Mouse (Mus musculus) adrenal gland (tissue): ENCODE results near the gene Hectd1.

Experiments
- intact Hi-C: fragments of 180-260 bp; cut with DNase I; formaldehyde crosslinking; loops from one replicate; pipeline ENCODE4 v1.15.1; 2025

Hectd1 gene

GRCm38 (mm10) chr12:51706673-51707235 lies 122.6 kb downstream of the Hectd1 start:
- intact Hi-C loops = no loop called here

- intact Hi-C loops = no loop called here
Measured at GRCm38 (mm10) chr12:51705778-51706177, 123.6 kb downstream of the Hectd1 start.

GRCm38 (mm10) chr12:51704572-51704971 lies 124.8 kb downstream of the Hectd1 start:
- intact Hi-C loops = no loop called here

GRCm38 (mm10) chr12:51703859-51704258 lies 125.5 kb downstream of the Hectd1 start:
- intact Hi-C loops = no loop called here

- intact Hi-C loops = no loop called here
Measured at GRCm38 (mm10) chr12:51701723-51702122, 127.6 kb downstream of the Hectd1 start.

GRCm38 (mm10) chr12:51699623-51700393 lies 129.5 kb downstream of the Hectd1 start:
- intact Hi-C loops = no loop called here

- intact Hi-C loops = no loop called here
Measured at GRCm38 (mm10) chr12:51696157-51696556, 133.2 kb downstream of the Hectd1 start.

- intact Hi-C loops = loop anchor here (5.0 kb wide), 1 partner anchor 37 kb away; no protein-coding TSS in a partner anchor
Measured at GRCm38 (mm10) chr12:51694966-51695365, 134.4 kb downstream of the Hectd1 start.

GRCm38 (mm10) chr12:51694096-51694495 lies 135.2 kb downstream of the Hectd1 start:
- intact Hi-C loops = loop anchor here (5.0 kb wide), 1 partner anchor 38 kb away; no protein-coding TSS in a partner anchor
